Mouse (Mus musculus) CH12.LX (cell line): ENCODE measurements at regions not wholly inside any gene's neighbourhood (a gene's known extent, or its start where the extent isn't known, plus 50 kb on each side); places are given as distances from the start of the nearest gene placed in this dataset.

Source experiments
- DNase-seq: peaks from one replicate; pipeline ENCODE4 v3.0.0-alpha.2; 2013; ENCODE audit errors: extremely low read depth
- H3K27ac ChIP-seq: 2 replicates; pipeline ENCODE4 v1.5.1; 2012; ENCODE audit warnings: low read depth, mild to moderate bottlenecking, control low read depth, moderate library complexity; ENCODE audit not compliant: insufficient read depth
- H3K27me3 ChIP-seq: replicated peaks from 2 replicates; pipeline ENCODE3; 2012; ENCODE audit warnings: inconsistent platforms
- H3K36me3 ChIP-seq, 2 experiments: replicated peaks in 1 of 2; 2 replicates each; pipeline versions ENCODE3 to v1.6.1; 2012; ENCODE audit warnings: inconsistent platforms in 1 of 2, low read length in 1 of 2, mild to moderate bottlenecking in 1 of 2, mixed read lengths in 1 of 2, moderate library complexity in 1 of 2; ENCODE audit not compliant: control insufficient read depth in 1 of 2, insufficient read depth in 1 of 2
- H3K4me1 ChIP-seq, 2 experiments: 2 replicates each; pipeline ENCODE4 v1.6.1; 2012; ENCODE audit warnings: inconsistent platforms in 1 of 2, moderate library complexity in 1 of 2; ENCODE audit not compliant: insufficient read depth in 2 of 2, control insufficient read depth in 1 of 2
- H3K4me2 ChIP-seq: 2 replicates; pipeline ENCODE4 v1.6.1; 2012; ENCODE audit warnings: low read depth, mild to moderate bottlenecking, control low read depth; ENCODE audit not compliant: poor library complexity, insufficient read depth, severe bottlenecking
- H3K4me3 ChIP-seq, 3 experiments: fragments of 150-350 bp in 1 of 3; sonication (generic) in 1 of 3; replicated peaks in 1 of 3; 2 replicates each; pipeline versions ENCODE3 to v1.5.1; 2011 to 2012; ENCODE audit warnings: low read depth in 2 of 3, low read length in 2 of 3, mild to moderate bottlenecking in 2 of 3, moderate library complexity in 2 of 3, control low read depth in 1 of 3, improper control_type of control experiment in 1 of 3, inconsistent platforms in 1 of 3, mixed read lengths in 1 of 3; ENCODE audit not compliant: poor library complexity in 1 of 3
- H3K79me2 ChIP-seq: replicated peaks from 2 replicates; pipeline ENCODE4 v1.6.1; 2012; ENCODE audit warnings: mild to moderate bottlenecking, moderate library complexity; ENCODE audit not compliant: control insufficient read depth, poor library complexity, insufficient read depth, severe bottlenecking; ENCODE audit errors: extremely low read depth
- H3K9ac ChIP-seq: 2 replicates; pipeline ENCODE4 v1.6.1; 2012; ENCODE audit warnings: low read depth, mild to moderate bottlenecking, control low read depth, moderate library complexity; ENCODE audit not compliant: insufficient read depth
- H3K9me3 ChIP-seq: replicated peaks from 2 replicates; pipeline ENCODE3; 2012; ENCODE audit warnings: low read length, inconsistent platforms, mixed read lengths
- BHLHE40 ChIP-seq: IDR thresholded peaks from 2 replicates; pipeline ENCODE4 v1.6.1; 2011; ENCODE audit warnings: mild to moderate bottlenecking, low read depth, low read length, improper control_type of control experiment
- CHD1 ChIP-seq: IDR thresholded peaks from 2 replicates; pipeline ENCODE4 v1.6.1; 2012; ENCODE audit warnings: low read depth, low read length, improper control_type of control experiment, inconsistent platforms
- CTCF ChIP-seq, 2 experiments: IDR thresholded peaks in 1 of 2; conservative IDR thresholded peaks in 1 of 2; 2 replicates each; pipeline ENCODE4 v1.5.1; 2011 to 2012; ENCODE audit warnings: low read depth in 2 of 2, low read length in 2 of 2, improper control_type of control experiment in 1 of 2, inconsistent platforms in 1 of 2, mild to moderate bottlenecking in 1 of 2, moderate library complexity in 1 of 2
- EP300 ChIP-seq: IDR thresholded peaks from 2 replicates; pipeline ENCODE4 v1.6.1; 2011; ENCODE audit warnings: low read length, improper control_type of control experiment
- GABPA ChIP-seq: IDR thresholded peaks from 2 replicates; pipeline ENCODE4 v1.6.1; 2012; ENCODE audit warnings: low read depth, low read length, improper control_type of control experiment, inconsistent platforms; ENCODE audit not compliant: insufficient replicate concordance
- JUN ChIP-seq: IDR thresholded peaks from 2 replicates; pipeline ENCODE4 v1.6.1; 2011; ENCODE audit warnings: low read depth, mild to moderate bottlenecking, low read length, improper control_type of control experiment, moderate library complexity; ENCODE audit not compliant: insufficient read depth
- KAT2A ChIP-seq: IDR thresholded peaks from 2 replicates; pipeline ENCODE4 v1.6.1; 2012; ENCODE audit warnings: low read length, improper control_type of control experiment, inconsistent platforms; ENCODE audit not compliant: insufficient replicate concordance
- MAZ ChIP-seq: IDR thresholded peaks from 2 replicates; pipeline ENCODE4 v1.6.1; 2012; ENCODE audit warnings: low read depth, mild to moderate bottlenecking, inconsistent platforms, low read length, improper control_type of control experiment, moderate library complexity
- MEF2A ChIP-seq: IDR thresholded peaks from 2 replicates; pipeline ENCODE4 v1.6.1; 2014; ENCODE audit warnings: low read depth, mild to moderate bottlenecking, inconsistent platforms, low read length, improper control_type of control experiment, borderline replicate concordance
- MXI1 ChIP-seq: IDR thresholded peaks from 2 replicates; pipeline ENCODE4 v1.6.1; 2011; ENCODE audit warnings: mild to moderate bottlenecking, low read depth, low read length, improper control_type of control experiment
- MYC ChIP-seq: IDR thresholded peaks from 2 replicates; pipeline ENCODE4 v1.6.1; 2011; ENCODE audit warnings: low read depth, mild to moderate bottlenecking, improper control_type of control experiment, low read length
- PAX5 ChIP-seq: IDR thresholded peaks from 2 replicates; pipeline ENCODE4 v1.6.1; 2012; ENCODE audit warnings: low read length, inconsistent platforms, mixed read lengths
- RAD21 ChIP-seq: IDR thresholded peaks from 2 replicates; pipeline ENCODE4 v1.6.1; 2011; ENCODE audit warnings: low read depth, mild to moderate bottlenecking, low read length, improper control_type of control experiment, moderate library complexity
- SMC3 ChIP-seq: IDR thresholded peaks from 2 replicates; pipeline ENCODE4 v1.6.1; 2011; ENCODE audit warnings: low read depth, low read length, improper control_type of control experiment
- TBP ChIP-seq: conservative IDR thresholded peaks from 2 replicates; pipeline ENCODE4 v1.6.1; 2011; ENCODE audit warnings: low read depth, low read length, improper control_type of control experiment
- UBTF ChIP-seq: IDR thresholded peaks from 2 replicates; pipeline ENCODE4 v1.6.1; 2012; ENCODE audit warnings: low read depth, mild to moderate bottlenecking, inconsistent platforms, low read length, improper control_type of control experiment, moderate library complexity
- USF1 ChIP-seq: IDR thresholded peaks from 2 replicates; pipeline ENCODE4 v1.6.1; 2014; ENCODE audit warnings: low read depth, mild to moderate bottlenecking, inconsistent platforms, low read length, improper control_type of control experiment
- USF2 ChIP-seq: conservative IDR thresholded peaks from 2 replicates; pipeline ENCODE4 v1.6.1; 2011; ENCODE audit warnings: low read depth, low read length, improper control_type of control experiment
- ZC3H11A ChIP-seq: IDR thresholded peaks from 2 replicates; pipeline ENCODE4 v1.6.1; 2012; ENCODE audit warnings: low read depth, mild to moderate bottlenecking, inconsistent platforms, low read length, improper control_type of control experiment
- ZKSCAN1 ChIP-seq: IDR thresholded peaks from 2 replicates; pipeline ENCODE4 v1.6.1; 2012; ENCODE audit warnings: low read depth, inconsistent platforms, low read length, improper control_type of control experiment, borderline replicate concordance
- ZNF384 ChIP-seq: IDR thresholded peaks from 2 replicates; pipeline ENCODE4 v1.6.1; 2012; ENCODE audit warnings: low read depth, low read length, improper control_type of control experiment, inconsistent platforms
- dilution Hi-C: fragments of 300-500 bp; cut with MboI; formaldehyde crosslinking; loops from 2 replicates; pipeline ENCODE4 v1.14.3; 2020; ENCODE audit warnings: low sequenced_read_pairs; ENCODE audit not compliant: extremely low pct_unique_long_range_greater_than_20kb, extremely low pct_ligation_motif_present
- in situ Hi-C: fragments of 300-500 bp; cut with MboI; formaldehyde crosslinking; loops from 3 replicates; pipeline ENCODE4 v1.14.3; 2019; ENCODE audit warnings: low sequenced_read_pairs, low pct_ligation_motif_present, low pct_unique_long_range_greater_than_20kb, mixed read lengths

DNA sequence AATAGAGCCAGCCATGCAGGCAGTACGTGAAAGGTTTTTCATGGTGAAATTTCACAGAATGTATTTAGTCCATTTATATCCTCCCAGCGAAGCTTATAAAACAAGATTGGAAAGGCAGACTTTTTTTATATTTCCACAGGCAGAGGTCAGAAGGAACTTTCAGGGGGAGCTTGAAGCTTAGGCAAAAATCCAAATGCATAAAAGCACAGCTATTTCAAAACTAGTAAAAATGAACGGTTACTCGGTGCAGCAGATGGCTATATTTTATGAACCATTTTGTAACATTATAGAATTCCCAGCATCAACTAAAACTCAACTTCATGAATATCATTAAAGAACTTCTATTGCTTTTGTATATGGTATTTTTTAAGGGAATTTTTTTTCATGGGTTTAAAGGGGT, 518.1 kb upstream of the Robo2 start:
- Histone ChIP-seq H3K4me1 (no peaks in the 10 kb centered on the region), H3K4me3 (no peak overlapping the region), H3K27me3 (no peaks in the 10 kb centered on the region), H3K79me2 (no peaks in the 10 kb centered on the region), H3K4me2 (no peak overlapping the region), H3K9ac (no peak overlapping the region), H3K27ac (no peak overlapping the region), H3K9me3 (peaks cover 46% of the 10 kb centered on the region), H3K36me3 (no peaks in the 10 kb centered on the region)
- TF ChIP-seq GABPA (no peak), TBP (no peak), USF2 (no peak)
- DNase-seq = no peak
- in situ Hi-C loops = no loop called here
- dilution Hi-C loops = no loop called here

DNA sequence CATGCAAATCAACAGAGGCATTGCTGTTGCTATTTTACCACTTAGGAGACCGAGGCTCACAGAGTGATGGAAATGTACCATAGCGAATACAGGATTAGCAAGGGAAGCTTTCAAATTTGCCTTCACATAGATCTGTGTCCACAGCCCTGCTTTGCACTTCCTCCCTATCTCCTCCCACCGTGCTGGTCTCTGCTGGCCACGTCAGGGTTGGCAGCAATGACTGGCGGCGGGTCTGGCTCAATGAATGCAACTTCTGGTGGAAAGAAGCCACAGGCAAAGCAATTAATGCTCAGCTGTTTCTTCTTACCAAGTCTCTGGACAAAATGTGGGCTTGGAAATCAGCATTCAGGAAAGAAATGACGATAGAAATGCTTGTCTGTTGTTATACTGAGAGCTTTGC, 489.2 kb upstream of the Robo2 start:
- no peak overlapping the region for H3K4me2 ChIP-seq
- H3K4me3 ChIP-seq = no peak overlapping the region
- in situ Hi-C loops (no loop called here), dilution Hi-C loops (no loop called here)
- H3K9me3 ChIP-seq = peaks cover 46% of the 10 kb centered on the region
- no peaks in the 10 kb centered on the region for H3K4me1 ChIP-seq
- no peak overlapping the region for H3K9ac ChIP-seq
- no peaks in the 10 kb centered on the region for H3K36me3 ChIP-seq
- no peak for TF ChIP-seq KAT2A
- TF ChIP-seq CHD1 = no peak
- no peak for TF ChIP-seq BHLHE40
- TF ChIP-seq MYC = no peak
- no peak for TF ChIP-seq ZC3H11A
- TF ChIP-seq UBTF = no peak
- TF ChIP-seq ZNF384 = no peak
- TF ChIP-seq MXI1 = no peak
- TF ChIP-seq EP300 = no peak
- TF ChIP-seq SMC3 = no peak
- TF ChIP-seq RAD21 = no peak
- TF ChIP-seq MEF2A = no peak
- no peak for TF ChIP-seq USF1
- TF ChIP-seq, all 38 proteins: peak for 0
- H3K79me2 ChIP-seq = no peaks in the 10 kb centered on the region
- no peak overlapping the region for H3K27ac ChIP-seq
- no peak for DNase-seq
- no peaks in the 10 kb centered on the region for H3K27me3 ChIP-seq

- H3K36me3 ChIP-seq = no peaks in the 10 kb centered on the region
- no peak overlapping the region for H3K27ac ChIP-seq
- H3K4me3 ChIP-seq = no peak overlapping the region
- no peaks in the 10 kb centered on the region for H3K79me2 ChIP-seq
- peaks cover 38% of the 10 kb centered on the region for H3K9me3 ChIP-seq
- H3K4me1 ChIP-seq = no peaks in the 10 kb centered on the region
- no peak for DNase-seq
- H3K27me3 ChIP-seq = no peaks in the 10 kb centered on the region
- in situ Hi-C loops = no loop called here
- H3K9ac ChIP-seq = no peak overlapping the region
- TF ChIP-seq JUN = no peak
- TF ChIP-seq MYC = no peak
- TF ChIP-seq ZNF384 = no peak
- TF ChIP-seq ZC3H11A = no peak
- TF ChIP-seq MAZ = no peak
- no peak for TF ChIP-seq CTCF (conservative IDR thresholded peaks at IDR 0.05 in 1 of 2, IDR thresholded peaks at IDR 0.05 in 1 of 2; ENCODE audit: low read depth in 2 of 2, low read length in 2 of 2)
- no peak for TF ChIP-seq UBTF
- TF ChIP-seq PAX5 = no peak
- no peak for TF ChIP-seq ZKSCAN1
- no peak for TF ChIP-seq USF2
- no peak overlapping the region for H3K4me2 ChIP-seq
- dilution Hi-C loops = no loop called here
Observed at GRCm38 (mm10) chr16:74887724-74888123, 476.1 kb upstream of the Robo2 start.
